Mouse (Mus musculus) heart, embryonic 13.5 days (tissue): ENCODE measurements around the gene Tinf2. TPM values are rescaled to one million over a fixed set of nuclear protein-coding genes. Genes with fewer than 3 reads are reported as not detected.

Source experiments
- ATAC-seq: fragments of 200-750 bp; cut with Nextera tagmentation; 2 replicates; pipeline ENCODE4 v1.8.0; 2017; ENCODE audit warnings: moderate TSS enrichment; ENCODE audit not compliant: insufficient number of reproducible peaks, low FRiP score, low TSS enrichment; ENCODE audit errors: extremely low read depth
- H3K27ac ChIP-seq: fragments of 300-500 bp; sonication (generic); replicated peaks from 2 replicates; pipeline ENCODE4 v1.5.1; 2015; ENCODE audit warnings: moderate library complexity, mild to moderate bottlenecking, inconsistent platforms
- H3K27me3 ChIP-seq: fragments of 300-500 bp; sonication (generic); replicated peaks from 2 replicates; pipeline ENCODE4 v1.6.1; 2015; ENCODE audit warnings: mild to moderate bottlenecking, inconsistent platforms
- H3K36me3 ChIP-seq: fragments of 300-500 bp; sonication (generic); 2 replicates; pipeline ENCODE4 v1.6.1; 2015; ENCODE audit warnings: mild to moderate bottlenecking, inconsistent platforms
- H3K4me1 ChIP-seq: fragments of 300-500 bp; sonication (generic); 2 replicates; pipeline ENCODE4 v1.6.1; 2015; ENCODE audit warnings: inconsistent platforms
- H3K4me2 ChIP-seq: fragments of 300-500 bp; sonication (generic); 2 replicates; pipeline ENCODE4 v1.6.1; 2015; ENCODE audit warnings: inconsistent platforms, mild to moderate bottlenecking, moderate library complexity
- H3K4me3 ChIP-seq: fragments of 300-500 bp; sonication (generic); 2 replicates; pipeline ENCODE4 v1.5.1; 2015; ENCODE audit warnings: moderate library complexity, mild to moderate bottlenecking, inconsistent platforms
- H3K9ac ChIP-seq: fragments of 300-500 bp; sonication (generic); 2 replicates; pipeline ENCODE4 v1.6.1; 2015; ENCODE audit warnings: inconsistent platforms, mild to moderate bottlenecking, moderate library complexity
- H3K9me3 ChIP-seq: fragments of 300-500 bp; sonication (generic); 2 replicates; pipeline ENCODE4 v1.6.1; 2016; ENCODE audit warnings: inconsistent platforms
- WGBS: fragments of 180-500 bp; shearing (Covaris S2); methylation state at CpG from one replicate; pipeline ENCODE4 v1.1.7; 2015; ENCODE audit warnings: mixed read lengths; 5-methylcytosine and 5-hydroxymethylcytosine counted together
- polyA plus RNA-seq: library from polyadenylated mRNA; unstranded; fragments of >200 nt; fragmentation: Nextera tagmentation; extraction: Ambion mirVana; gene quantifications from 2 replicates; pipeline ENCODE4 v1.2.1, GENCODE M21; 2015

The Tinf2 gene
- polyA plus RNA-seq, 1 experiment from 2014 or later: 32.1 TPM

DNA sequence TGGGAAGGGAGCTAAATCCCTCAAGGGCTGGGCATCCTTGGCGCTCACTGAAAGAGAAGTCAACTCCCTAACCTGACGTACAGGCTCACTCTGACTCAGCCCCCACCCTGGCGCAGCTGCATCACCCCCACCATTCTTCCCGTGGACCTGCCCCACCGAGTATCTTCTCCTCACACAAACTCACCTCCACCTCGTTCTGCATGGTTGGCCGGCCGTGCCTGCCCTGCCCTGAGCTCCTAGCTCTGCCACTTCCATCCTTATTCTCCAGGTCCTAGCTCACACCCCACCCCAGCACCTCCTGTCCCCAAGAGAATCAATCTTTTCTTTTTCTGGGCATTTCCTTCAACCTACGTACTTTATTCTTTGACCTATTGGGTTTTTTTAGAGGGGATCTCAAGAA is 19.5 kb upstream of the Tinf2 start:
- Histone ChIP-seq H3K4me3 (no peak overlapping the region), H3K4me1 (no peaks in the 10 kb centered on the region), H3K4me2 (no peak overlapping the region), H3K9me3 (no peaks in the 10 kb centered on the region), H3K27ac (no peak overlapping the region), H3K27me3 (peaks cover 16% of the 10 kb centered on the region; the same call in 1 of the 2 replicates), H3K36me3 (no peaks in the 10 kb centered on the region), H3K9ac (no peak overlapping the region)
- 49% methylated on average over 9 of the region's 9 CpGs for WGBS
- no peak for ATAC-seq

GRCm38 (mm10) chr14:55697226-55697625 is 15.6 kb upstream of the Tinf2 start:
- 66% methylated on average over 4 of the region's 4 CpGs for WGBS
- H3K27me3 ChIP-seq: 0 out of 2 replicates have a peak, but pooled peaks cover 9% of the 10 kb centered on the region
- no peak overlapping the region for H3K4me2 ChIP-seq
- H3K27ac ChIP-seq: no peak overlapping the region
- H3K36me3 ChIP-seq: no peaks in the 10 kb centered on the region
- H3K9me3 ChIP-seq: no peaks in the 10 kb centered on the region
- no peak overlapping the region for H3K9ac ChIP-seq
- H3K4me3 ChIP-seq: no peak overlapping the region
- no peaks in the 10 kb centered on the region for H3K4me1 ChIP-seq
- ATAC-seq: no peak

DNA sequence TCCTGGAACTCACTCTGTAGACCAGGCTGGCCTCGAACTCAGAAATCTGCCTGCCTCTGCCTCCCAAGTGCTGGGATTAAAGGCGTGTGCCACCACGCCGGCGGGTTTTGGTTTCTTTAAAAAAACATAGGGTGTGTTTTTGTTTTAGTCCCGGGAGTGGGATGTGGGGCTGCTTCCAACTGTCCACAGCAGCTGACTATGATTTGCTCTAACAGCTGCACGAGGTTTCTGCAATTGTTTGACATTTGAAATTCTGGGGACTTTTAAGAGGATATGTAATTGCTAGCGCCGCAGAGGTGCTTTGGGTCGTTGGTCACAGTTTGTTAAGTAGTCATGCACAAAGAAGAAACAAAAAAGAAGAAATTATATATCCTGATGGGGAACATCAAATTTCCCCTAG is 7.8 kb upstream of the Tinf2 start:
- 76% methylated on average over 10 of the region's 10 CpGs for whole genome bisulfite sequencing
- H3K4me2 ChIP-seq: no peak overlapping the region
- no peak overlapping the region for H3K4me3 ChIP-seq
- H3K4me1 ChIP-seq: no peaks in the 10 kb centered on the region
- ATAC-seq: no peak
- 0 out of 2 replicates have a peak, but pooled peaks cover 3% of the 10 kb centered on the region for H3K27me3 ChIP-seq
- no peaks in the 10 kb centered on the region for H3K36me3 ChIP-seq
- H3K9me3 ChIP-seq: no peaks in the 10 kb centered on the region
- H3K9ac ChIP-seq: no peak overlapping the region
- H3K27ac ChIP-seq: no peak overlapping the region

DNA sequence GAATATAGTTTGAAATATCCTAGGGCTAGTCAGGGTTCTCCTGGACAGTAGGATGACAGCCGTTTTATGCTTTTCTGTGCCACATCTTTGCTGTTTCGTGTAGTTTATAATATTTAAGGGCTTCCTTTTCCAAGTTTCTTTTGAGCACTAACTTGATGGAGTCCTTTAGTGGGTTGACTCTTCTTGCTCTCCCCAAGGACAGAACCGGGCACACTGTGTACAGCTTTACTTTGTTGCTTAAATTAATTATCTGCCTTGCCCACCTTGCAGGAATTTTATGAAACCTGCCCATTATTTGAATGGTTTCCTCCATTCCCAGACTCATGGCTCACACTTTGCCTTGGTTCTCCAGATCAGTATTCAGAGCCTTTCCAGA is 486 bp upstream of the Tinf2 start:
- H3K9me3 ChIP-seq: no peaks in the 10 kb centered on the region
- peaks cover 35% of the 10 kb centered on the region for H3K36me3 ChIP-seq
- H3K27me3 ChIP-seq: no peaks in the 10 kb centered on the region
- H3K27ac ChIP-seq: peak overlapping the region; percentile 89
- H3K4me3 ChIP-seq: peak overlapping the region; percentile 86
- H3K4me2 ChIP-seq: peak overlapping the region; percentile 84
- H3K9ac ChIP-seq: peak overlapping the region; percentile 93
- peaks cover 17% of the 10 kb centered on the region for H3K4me1 ChIP-seq
- no peak for ATAC-seq
- WGBS: 16% methylated on average over 3 of the region's 3 CpGs

DNA sequence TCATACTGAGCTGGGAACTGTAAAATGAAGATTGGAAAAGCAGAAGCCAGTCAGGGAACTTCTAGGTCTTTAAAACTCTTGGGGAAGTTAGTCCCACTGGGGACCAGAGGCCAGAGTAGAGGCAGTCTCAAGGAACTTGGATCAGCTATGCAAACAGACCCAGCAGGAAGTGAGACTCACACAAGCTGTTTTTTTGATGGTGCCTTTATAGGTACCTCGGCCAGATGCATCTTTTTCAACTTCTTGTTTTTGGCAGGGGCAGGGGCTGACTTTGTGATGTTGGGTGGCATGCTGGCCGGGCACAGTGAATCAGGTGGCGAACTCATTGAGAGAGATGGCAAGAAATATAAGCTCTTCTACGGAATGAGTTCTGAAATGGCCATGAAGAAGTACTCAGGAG is 4.0 kb downstream of the Tinf2 start:
- Histone ChIP-seq H3K27ac (no peak overlapping the region), H3K4me1 (peaks cover 21% of the 10 kb centered on the region), H3K9me3 (no peaks in the 10 kb centered on the region), H3K27me3 (no peaks in the 10 kb centered on the region), H3K4me3 (no peak overlapping the region), H3K9ac (no peak overlapping the region), H3K36me3 (peaks cover 61% of the 10 kb centered on the region), H3K4me2 (no peak overlapping the region)
- no peak for ATAC-seq
- WGBS: 87% methylated on average over 4 of the region's 4 CpGs

- peaks cover 22% of the 10 kb centered on the region for H3K4me1 ChIP-seq
- peak overlapping the region; percentile 83 for H3K4me3 ChIP-seq
- 68% methylated on average over 7 of the region's 7 CpGs for WGBS
- no peak for ATAC-seq
- H3K9me3 ChIP-seq: no peaks in the 10 kb centered on the region
- H3K36me3 ChIP-seq: peaks cover 44% of the 10 kb centered on the region
- H3K4me2 ChIP-seq: peak overlapping the region; percentile 88
- peak overlapping the region; percentile 83; the same call in 1 of the 2 replicates for H3K27ac ChIP-seq
- no peaks in the 10 kb centered on the region for H3K27me3 ChIP-seq
- H3K9ac ChIP-seq: peak overlapping the region; percentile 91
Measured at GRCm38 (mm10) chr14:55672741-55673060, 8.9 kb downstream of the Tinf2 start.

DNA sequence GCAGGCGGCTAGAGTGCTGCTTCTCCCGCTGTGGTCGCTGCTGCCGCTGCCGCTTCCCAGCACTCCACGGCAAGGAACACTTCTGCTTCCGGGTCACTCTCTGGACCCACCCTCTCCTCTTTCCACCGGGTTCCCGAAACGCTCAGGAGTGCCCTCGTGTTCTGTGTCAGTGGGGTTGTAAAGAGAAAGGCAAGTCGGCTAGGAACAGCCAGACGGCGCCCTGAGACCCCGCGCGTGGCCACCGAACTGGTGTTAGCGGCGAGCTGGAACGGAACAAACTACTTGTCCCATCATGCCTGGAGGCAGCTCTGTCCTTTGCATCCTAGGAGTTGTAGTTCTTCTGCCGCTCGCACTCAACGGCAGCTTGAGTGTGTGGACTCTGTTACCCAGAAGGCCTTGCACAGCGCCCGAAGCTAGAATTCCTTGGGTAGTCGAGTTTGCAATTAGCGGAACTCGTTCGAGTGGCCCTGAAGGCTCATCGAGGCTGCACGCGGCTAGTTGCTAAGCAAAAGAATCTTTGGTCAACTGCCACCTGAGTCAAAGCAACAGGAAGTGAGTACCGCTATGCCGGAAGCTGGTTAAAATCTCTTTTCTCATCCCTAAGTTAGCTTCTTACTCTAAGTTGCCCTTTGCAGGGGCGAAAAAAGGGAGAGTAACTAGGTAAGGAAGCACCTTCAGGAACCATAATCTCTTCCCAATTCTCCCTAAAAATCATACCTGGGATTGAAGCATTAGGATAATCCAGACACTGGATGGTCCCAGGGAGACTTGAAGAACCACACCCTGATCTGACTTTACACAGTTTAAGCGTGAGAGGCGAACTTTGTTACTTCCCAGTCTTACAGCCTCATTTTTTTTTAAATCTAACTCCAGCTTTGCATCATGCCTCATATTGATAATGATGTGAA is 9.5 kb downstream of the Tinf2 start, which contains the start of the genes Gmpr2 and Nedd8:
Gene Gmpr2, plus strand, starts transcription at position 109 of the 908 bp plus-strand sequence.
Gene Nedd8, minus strand, starts transcription at position 292 of the 908 bp plus-strand sequence.
- peak; percentile 91; the same call in 1 of the 2 replicates for ATAC-seq
- 1% methylated on average over 38 of the region's 38 CpGs for WGBS
- Histone ChIP-seq H3K4me2 (peak within 1 kb of the TSS; percentile 88), H3K4me3 (peak within 1 kb of the TSS; percentile 83), H3K36me3 (peaks cover 38% of the 10 kb centered on the region), H3K9me3 (no peaks in the 10 kb centered on the region), H3K27ac (peak within 1 kb of the TSS; percentile 83), H3K9ac (peak within 1 kb of the TSS; percentile 91), H3K27me3 (no peaks in the 10 kb centered on the region), H3K4me1 (peaks cover 22% of the 10 kb centered on the region)

DNA sequence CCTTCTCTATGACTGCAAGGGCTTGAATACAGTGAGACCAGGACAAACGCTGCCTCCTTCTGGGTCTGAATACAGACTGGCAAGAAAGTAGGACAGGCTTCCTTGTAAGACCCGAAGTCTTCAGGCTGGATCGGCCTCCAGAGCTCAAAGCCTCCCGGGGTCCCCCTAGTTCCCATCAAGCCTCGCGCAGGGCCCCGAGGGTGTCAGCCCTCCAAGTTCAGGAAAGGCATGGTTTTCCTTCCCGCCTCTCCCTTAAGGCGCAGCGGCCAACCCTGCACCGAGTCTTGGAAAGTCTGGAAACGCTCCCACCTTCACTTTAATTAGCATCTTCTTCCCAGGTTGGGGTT is 10.2 kb downstream of the Tinf2 start:
- peak overlapping the region; percentile 83 for H3K4me3 ChIP-seq
- H3K27ac ChIP-seq: peak overlapping the region; percentile 83
- 0% methylated on average over 12 of the region's 12 CpGs for WGBS
- H3K4me1 ChIP-seq: peaks cover 22% of the 10 kb centered on the region
- no peaks in the 10 kb centered on the region for H3K27me3 ChIP-seq
- H3K9ac ChIP-seq: peak overlapping the region; percentile 91
- peak; percentile 22; the same call in 1 of the 2 replicates for ATAC-seq
- peak overlapping the region; percentile 88 for H3K4me2 ChIP-seq
- H3K36me3 ChIP-seq: peaks cover 36% of the 10 kb centered on the region
- no peaks in the 10 kb centered on the region for H3K9me3 ChIP-seq

GRCm38 (mm10) chr14:55660636-55661035 is 21.0 kb downstream of the Tinf2 start:
- H3K9ac ChIP-seq: peak overlapping the region; percentile 90; the same call in 1 of the 2 replicates
- H3K4me3 ChIP-seq: peak overlapping the region; percentile 85
- peaks cover 47% of the 10 kb centered on the region for H3K36me3 ChIP-seq
- H3K27me3 ChIP-seq: no peaks in the 10 kb centered on the region
- peak overlapping the region; percentile 78 for H3K4me2 ChIP-seq
- H3K4me1 ChIP-seq: peaks cover 31% of the 10 kb centered on the region
- WGBS: 44% methylated on average over 2 of the region's 2 CpGs
- no peaks in the 10 kb centered on the region for H3K9me3 ChIP-seq
- no peak for ATAC-seq
- H3K27ac ChIP-seq: peak overlapping the region; percentile 86; the same call in 1 of the 2 replicates

GRCm38 (mm10) chr14:55659960-55660573 is 21.6 kb downstream of the Tinf2 start, which contains the start of gene Mdp1:
Gene Mdp1 (minus strand): TSS chr14:55660508.
- Histone ChIP-seq H3K4me1 (peaks cover 31% of the 10 kb centered on the region), H3K27me3 (no peaks in the 10 kb centered on the region), H3K9me3 (no peaks in the 10 kb centered on the region), H3K4me3 (peak within 1 kb of the TSS; percentile 85), H3K9ac (peak within 1 kb of the TSS; percentile 90), H3K4me2 (peak within 1 kb of the TSS; percentile 78), H3K27ac (peak within 1 kb of the TSS; percentile 86), H3K36me3 (peaks cover 45% of the 10 kb centered on the region)
- ATAC-seq: peak; percentile 54; the same call in 1 of the 2 replicates
- 0% methylated on average over 39 of the region's 39 CpGs for WGBS

DNA sequence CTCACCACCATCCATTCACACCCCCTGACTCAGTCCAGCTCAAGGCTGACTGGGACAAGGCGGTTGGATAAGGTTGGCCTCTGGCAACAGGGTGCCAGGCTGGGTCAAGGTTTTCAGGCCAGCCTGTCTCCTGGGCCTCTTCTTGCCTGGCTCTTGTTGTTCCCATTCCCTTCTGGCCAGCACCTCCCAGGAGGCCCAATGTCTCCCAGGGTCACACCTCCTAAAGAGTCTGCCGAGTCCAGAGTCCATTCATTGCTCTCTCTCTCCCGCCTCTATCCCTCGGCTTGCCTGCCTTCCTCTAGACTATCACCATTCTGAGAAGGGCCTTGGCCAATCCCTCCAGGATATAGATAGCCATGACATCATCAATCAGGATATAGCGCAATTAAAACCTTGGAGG is 23.6 kb downstream of the Tinf2 start:
- no peaks in the 10 kb centered on the region for H3K27me3 ChIP-seq
- WGBS: 67% methylated on average over 5 of the region's 5 CpGs
- no peak overlapping the region for H3K4me2 ChIP-seq
- H3K4me3 ChIP-seq: no peak overlapping the region
- no peak for ATAC-seq
- peaks cover 31% of the 10 kb centered on the region for H3K4me1 ChIP-seq
- no peak overlapping the region for H3K9ac ChIP-seq
- H3K27ac ChIP-seq: peak overlapping the region; percentile 86
- H3K36me3 ChIP-seq: peaks cover 33% of the 10 kb centered on the region
- H3K9me3 ChIP-seq: no peaks in the 10 kb centered on the region
